Mouse (Mus musculus) lung, postnatal 0 days (tissue): ENCODE results near the gene Hint1. TPM values are rescaled to one million over a fixed set of nuclear protein-coding genes. Genes with fewer than 3 reads are reported as not detected.

Experiments
- ATAC-seq: fragments of 200-750 bp; cut with Nextera tagmentation; 2 replicates; pipeline ENCODE4 v1.8.0; 2017; ENCODE audit warnings: moderate library complexity
- DNase-seq: peaks from one replicate; pipeline ENCODE4 v3.0.0-alpha.2; 2016; ENCODE audit warnings: low spot score
- H3K27ac ChIP-seq: fragments of 300-500 bp; sonication (generic); 2 replicates; pipeline ENCODE4 v1.5.1; 2014; ENCODE audit warnings: antibody characterized with exemption, mild to moderate bottlenecking, low read length, mixed read lengths
- H3K27me3 ChIP-seq: fragments of 300-500 bp; sonication (generic); replicated peaks from 2 replicates; pipeline ENCODE4 v1.6.1; 2014; ENCODE audit warnings: low read length, mixed read lengths; ENCODE audit not compliant: insufficient read depth
- H3K36me3 ChIP-seq: fragments of 300-500 bp; sonication (generic); 2 replicates; pipeline ENCODE4 v1.6.1; 2014; ENCODE audit warnings: low read length, mixed read lengths; ENCODE audit not compliant: insufficient read depth
- H3K4me1 ChIP-seq: fragments of 300-500 bp; sonication (generic); 2 replicates; pipeline ENCODE4 v1.6.1; 2014; ENCODE audit warnings: antibody characterized with exemption, low read depth, low read length, mixed read lengths; ENCODE audit not compliant: insufficient read depth
- H3K4me2 ChIP-seq: fragments of 300-500 bp; sonication (generic); replicated peaks from 2 replicates; pipeline ENCODE4 v1.6.1; 2014; ENCODE audit warnings: low read depth, mild to moderate bottlenecking, low read length, moderate library complexity, mixed read lengths
- H3K4me3 ChIP-seq: fragments of 300-500 bp; sonication (generic); 2 replicates; pipeline ENCODE4 v1.5.1; 2014; ENCODE audit warnings: low read depth, low read length
- H3K9ac ChIP-seq: fragments of 300-500 bp; sonication (generic); replicated peaks from 2 replicates; pipeline ENCODE4 v1.6.1; 2014; ENCODE audit warnings: low read depth, mild to moderate bottlenecking
- H3K9me3 ChIP-seq: fragments of 300-500 bp; sonication (generic); 2 replicates; pipeline ENCODE4 v1.6.1; 2016; ENCODE audit warnings: low read length, mixed read lengths
- CTCF ChIP-seq: IDR thresholded peaks from 2 replicates; pipeline ENCODE4 v1.5.1; 2016; ENCODE audit warnings: antibody characterized with exemption, mild to moderate bottlenecking
- EP300 ChIP-seq: IDR thresholded peaks from 2 replicates; pipeline ENCODE4 v1.6.1; 2016; ENCODE audit warnings: antibody characterized with exemption, mild to moderate bottlenecking, control low read depth
- WGBS: fragments of 180-500 bp; shearing (Covaris S2); extraction: QIAGEN DNeasy Blood & Tissue Kit; methylation state at CpG from one replicate; pipeline ENCODE4 v1.1.7; 2014; 5-methylcytosine and 5-hydroxymethylcytosine counted together
- polyA plus RNA-seq: library from polyadenylated mRNA; unstranded; fragments of >200 nt; fragmentation: Nextera tagmentation; extraction: Ambion mirVana; gene quantifications from 2 replicates; pipeline ENCODE4 v1.2.1, GENCODE M21; 2015

The Hint1 gene
- polyA plus RNA-seq, 1 experiment from 2014 or later, result 528 TPM

DNA sequence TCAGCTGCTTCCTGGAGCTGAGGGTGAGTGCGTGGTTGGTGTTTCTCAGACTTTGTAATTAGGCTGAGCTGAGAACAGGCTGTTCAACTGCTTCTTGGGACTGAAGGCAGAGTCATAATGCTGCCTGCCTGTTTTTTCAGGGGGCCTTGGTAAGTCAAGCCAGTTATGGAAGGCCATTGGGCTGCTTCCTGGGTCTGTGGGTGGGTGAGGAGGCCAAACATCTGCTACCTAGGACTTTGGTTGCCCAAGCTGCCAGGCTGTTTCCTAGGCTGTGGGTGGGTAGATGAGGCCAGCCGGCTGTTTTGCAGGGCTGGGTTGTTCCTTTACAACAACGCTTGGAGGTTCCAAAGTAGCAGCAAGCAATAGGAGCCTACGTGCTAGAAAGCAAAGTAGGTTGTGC, 32.4 kb upstream of the Hint1 start:
- no peaks in the 10 kb centered on the region for H3K4me1 ChIP-seq
- H3K27ac ChIP-seq, result no peak overlapping the region
- H3K4me2 ChIP-seq, result no peak overlapping the region
- H3K9me3 ChIP-seq, result no peaks in the 10 kb centered on the region
- WGBS, result 84% methylated on average over 4 of the region's 4 CpGs
- no peak for TF ChIP-seq EP300
- H3K27me3 ChIP-seq, result no peaks in the 10 kb centered on the region
- no peak overlapping the region for H3K9ac ChIP-seq
- DNase-seq (no peak), ATAC-seq (no peak)
- H3K36me3 ChIP-seq, result no peaks in the 10 kb centered on the region
- no peak overlapping the region for H3K4me3 ChIP-seq

DNA sequence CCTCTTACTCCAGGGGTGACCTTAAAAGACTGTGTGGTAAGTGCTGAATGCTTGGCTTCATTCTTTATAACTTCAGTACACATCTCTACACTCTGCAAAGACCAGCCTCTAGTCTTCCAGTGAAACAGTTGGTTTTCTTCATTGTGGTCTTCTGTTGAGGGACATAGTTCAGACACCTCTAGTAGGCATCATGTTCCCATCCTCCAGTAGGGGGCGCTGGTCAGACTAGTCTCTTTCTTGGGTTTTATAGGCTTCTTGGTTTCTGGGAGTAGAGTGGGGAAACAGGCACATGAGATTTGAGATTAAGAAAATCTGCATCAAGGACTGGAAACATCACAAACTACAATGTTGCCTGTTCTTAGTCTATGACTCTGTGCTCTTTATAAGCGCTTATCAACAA, 31.6 kb upstream of the Hint1 start:
- no peak overlapping the region for H3K9ac ChIP-seq
- no peak overlapping the region for H3K27ac ChIP-seq
- no peaks in the 10 kb centered on the region for H3K9me3 ChIP-seq
- DNase-seq, result no peak
- H3K4me1 ChIP-seq, result no peaks in the 10 kb centered on the region
- 62% methylated on average over 2 of the region's 2 CpGs for WGBS
- no peak overlapping the region for H3K4me2 ChIP-seq
- ATAC-seq, result no peak
- TF ChIP-seq CTCF (peak; percentile 48), EP300 (no peak)
- no peaks in the 10 kb centered on the region for H3K27me3 ChIP-seq
- no peak overlapping the region for H3K4me3 ChIP-seq
- no peaks in the 10 kb centered on the region for H3K36me3 ChIP-seq

DNA sequence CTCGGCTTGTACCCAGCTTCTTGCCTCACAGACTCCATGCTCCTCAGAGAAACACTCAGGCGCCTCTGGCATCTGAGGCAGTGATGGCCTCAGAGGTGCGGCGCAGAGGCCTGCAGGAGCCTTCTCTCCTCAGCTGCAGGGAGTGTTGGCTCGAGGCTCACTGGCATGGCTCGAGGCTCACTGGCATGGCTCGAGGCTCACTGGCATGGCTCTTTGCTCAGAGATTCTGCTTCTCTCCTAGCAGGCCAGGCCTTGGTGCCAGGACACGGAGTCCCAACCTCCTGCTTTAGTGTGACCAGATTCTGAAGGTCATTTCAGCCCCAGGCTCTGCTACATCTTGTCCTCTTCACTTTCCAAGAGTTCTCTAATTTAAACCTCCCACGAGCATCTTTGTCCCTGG, 30.1 kb upstream of the Hint1 start:
- 68% methylated on average over 9 of the region's 9 CpGs for WGBS
- no peaks in the 10 kb centered on the region for H3K9me3 ChIP-seq
- TF ChIP-seq CTCF (no peak), EP300 (no peak)
- no peak overlapping the region for H3K9ac ChIP-seq
- no peaks in the 10 kb centered on the region for H3K27me3 ChIP-seq
- H3K4me2 ChIP-seq, result no peak overlapping the region
- H3K4me1 ChIP-seq, result no peaks in the 10 kb centered on the region
- H3K27ac ChIP-seq, result no peak overlapping the region
- H3K36me3 ChIP-seq, result no peaks in the 10 kb centered on the region
- H3K4me3 ChIP-seq, result no peak overlapping the region
- no peak for DNase-seq
- ATAC-seq, result no peak

DNA sequence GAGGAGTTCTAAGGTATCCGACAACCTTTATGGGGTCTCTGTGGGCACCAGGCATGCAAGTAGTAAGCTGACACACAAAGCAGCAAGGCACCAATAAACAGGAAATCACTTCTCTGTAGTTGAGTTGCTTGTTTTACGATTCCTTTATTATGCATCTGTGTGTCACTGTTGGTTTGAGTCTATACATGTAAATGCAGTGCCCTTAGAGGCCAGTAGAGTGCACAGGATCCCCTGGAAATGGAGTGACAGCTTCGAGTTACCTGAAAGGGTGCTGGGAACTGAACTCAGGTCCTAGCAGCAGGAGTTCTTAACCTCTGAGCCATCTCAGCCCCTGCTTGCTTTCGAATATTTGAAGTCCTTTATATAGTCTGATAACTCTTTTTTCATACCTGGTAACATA, 26.5 kb upstream of the Hint1 start:
- DNase-seq, result no peak
- Histone ChIP-seq H3K4me3 (no peak overlapping the region), H3K27me3 (no peaks in the 10 kb centered on the region), H3K9ac (no peak overlapping the region), H3K4me2 (no peak overlapping the region), H3K9me3 (no peaks in the 10 kb centered on the region), H3K4me1 (no peaks in the 10 kb centered on the region), H3K36me3 (no peaks in the 10 kb centered on the region), H3K27ac (no peak overlapping the region)
- TF ChIP-seq CTCF (0 out of 2 replicates have a peak, but pooled peaks have one; percentile 4), EP300 (no peak)
- ATAC-seq, result no peak
- 89% methylated on average over 4 of the region's 4 CpGs for WGBS

DNA sequence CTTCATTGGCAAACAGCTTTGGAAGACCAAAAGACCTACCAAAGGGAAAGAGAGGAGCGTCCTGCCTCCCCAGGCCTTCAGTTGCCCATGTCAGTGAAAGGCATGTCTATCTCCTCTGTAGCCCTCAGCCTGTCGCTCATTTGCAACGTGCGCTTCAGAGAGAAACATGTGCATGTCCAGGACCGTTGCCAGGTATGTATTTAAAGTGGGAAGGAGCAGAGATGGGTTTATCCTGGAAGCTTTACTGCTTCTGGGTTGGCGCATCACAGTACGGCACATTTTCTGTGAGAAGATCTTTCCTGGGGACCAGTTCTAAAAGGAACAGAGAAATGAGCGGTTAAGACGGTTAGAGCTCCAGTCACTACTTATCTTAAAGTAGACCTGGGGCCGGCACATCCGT, 25.3 kb upstream of the Hint1 start:
- Histone ChIP-seq H3K36me3 (no peaks in the 10 kb centered on the region), H3K27ac (no peak overlapping the region), H3K9ac (no peak overlapping the region), H3K9me3 (no peaks in the 10 kb centered on the region), H3K4me3 (no peak overlapping the region), H3K4me2 (no peak overlapping the region), H3K27me3 (no peaks in the 10 kb centered on the region), H3K4me1 (no peaks in the 10 kb centered on the region)
- no peak for DNase-seq
- WGBS, result 92% methylated on average over 11 of the region's 11 CpGs
- ATAC-seq, result no peak
- TF ChIP-seq EP300 (no peak), CTCF (no peak)

DNA sequence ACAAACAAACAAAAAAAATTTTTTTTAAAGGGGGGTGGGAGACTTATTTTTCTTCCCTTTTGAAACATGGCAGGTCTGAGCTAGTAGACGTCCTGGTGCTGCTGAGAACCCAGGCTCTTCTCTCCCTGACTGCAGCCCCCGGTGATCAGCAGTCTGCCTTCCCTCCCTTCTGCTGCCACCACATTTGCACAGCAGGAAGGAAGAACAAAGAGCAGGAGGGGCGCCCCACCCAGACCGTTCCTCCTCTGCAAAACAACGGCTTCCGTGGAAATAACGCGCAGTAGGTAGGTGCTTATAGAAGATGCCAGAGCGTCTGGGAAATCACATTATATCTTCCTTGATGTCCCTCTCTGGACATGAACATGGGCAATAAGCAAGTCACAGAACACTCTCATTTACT, 21.8 kb upstream of the Hint1 start:
- Histone ChIP-seq H3K36me3 (no peaks in the 10 kb centered on the region), H3K27ac (0 out of 2 replicates have a peak overlapping the region, but pooled peaks have one; percentile 10), H3K4me1 (no peaks in the 10 kb centered on the region), H3K9ac (no peak overlapping the region), H3K27me3 (no peaks in the 10 kb centered on the region), H3K4me2 (no peak overlapping the region), H3K4me3 (no peak overlapping the region), H3K9me3 (no peaks in the 10 kb centered on the region)
- TF ChIP-seq CTCF (no peak), EP300 (no peak)
- peak; percentile 25 for DNase-seq
- 73% methylated on average over 9 of the region's 9 CpGs for WGBS
- ATAC-seq, result peak; percentile 61

DNA sequence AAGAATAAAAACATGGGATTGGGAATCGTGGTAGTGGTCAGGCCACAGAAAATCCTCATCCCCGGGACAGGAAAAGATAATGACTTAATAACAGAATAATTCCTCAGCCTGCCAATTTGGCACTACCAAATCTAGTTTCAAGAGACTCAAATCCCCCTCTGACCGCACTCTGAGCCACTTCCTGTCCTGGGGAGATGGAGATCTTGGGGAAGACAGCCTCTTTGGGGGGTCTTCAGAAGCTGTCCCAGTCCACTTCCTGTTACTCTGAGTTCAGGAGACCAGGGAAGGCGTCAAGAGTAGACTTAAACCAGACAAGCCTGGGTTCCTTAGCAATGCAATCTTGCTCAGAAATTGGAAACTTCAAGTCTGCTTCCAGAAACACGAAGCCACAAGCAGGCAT, 21.2 kb upstream of the Hint1 start:
- no peak overlapping the region for H3K9ac ChIP-seq
- H3K27ac ChIP-seq, result 0 out of 2 replicates have a peak overlapping the region, but pooled peaks have one; percentile 10
- H3K4me3 ChIP-seq, result no peak overlapping the region
- no peaks in the 10 kb centered on the region for H3K4me1 ChIP-seq
- TF ChIP-seq EP300 (no peak), CTCF (no peak)
- no peaks in the 10 kb centered on the region for H3K27me3 ChIP-seq
- H3K36me3 ChIP-seq, result no peaks in the 10 kb centered on the region
- DNase-seq, result no peak
- H3K4me2 ChIP-seq, result no peak overlapping the region
- no peak for ATAC-seq
- H3K9me3 ChIP-seq, result no peaks in the 10 kb centered on the region
- 67% methylated on average over 5 of the region's 5 CpGs for WGBS
